Mouse (Mus musculus) hindbrain, postnatal 0 days (tissue): ENCODE data around the gene Lyzl6. TPM values are rescaled to one million over a fixed set of nuclear protein-coding genes. Genes with fewer than 3 reads are reported as not detected.

Experiments used
- ATAC-seq: fragments of 200-750 bp; cut with Nextera tagmentation; 2 replicates; pipeline ENCODE4 v1.8.0; 2017; ENCODE audit warnings: mild to moderate bottlenecking, moderate TSS enrichment, moderate library complexity
- DNase-seq: peaks from one replicate; pipeline ENCODE4 v3.0.0-alpha.2; 2015; ENCODE audit warnings: low spot score
- H3K27ac ChIP-seq: fragments of 300-500 bp; sonication (generic); 2 replicates; pipeline ENCODE4 v1.5.1; 2014; ENCODE audit warnings: mild to moderate bottlenecking
- H3K27me3 ChIP-seq: fragments of 300-500 bp; sonication (generic); 2 replicates; pipeline ENCODE4 v1.6.1; 2014; ENCODE audit warnings: low read length, mixed read lengths; ENCODE audit not compliant: insufficient read depth
- H3K36me3 ChIP-seq: fragments of 300-500 bp; sonication (generic); 2 replicates; pipeline ENCODE4 v1.6.1; 2014; ENCODE audit warnings: low read length, mixed read lengths; ENCODE audit not compliant: insufficient read depth
- H3K4me1 ChIP-seq: fragments of 300-500 bp; sonication (generic); 2 replicates; pipeline ENCODE4 v1.6.1; 2014; ENCODE audit warnings: antibody characterized with exemption, low read length, mixed read lengths; ENCODE audit not compliant: insufficient read depth
- H3K4me2 ChIP-seq: fragments of 300-500 bp; sonication (generic); 2 replicates; pipeline ENCODE4 v1.6.1; 2014; ENCODE audit warnings: low read depth, mild to moderate bottlenecking, low read length, moderate library complexity, mixed read lengths
- H3K4me3 ChIP-seq: fragments of 300-500 bp; sonication (generic); 2 replicates; pipeline ENCODE4 v1.5.1; 2014; ENCODE audit warnings: low read length
- H3K9ac ChIP-seq: fragments of 300-500 bp; sonication (generic); replicated peaks from 2 replicates; pipeline ENCODE4 v1.6.1; 2014; ENCODE audit warnings: mild to moderate bottlenecking, low read length, moderate library complexity, mixed read lengths
- H3K9me3 ChIP-seq: fragments of 300-500 bp; sonication (generic); 2 replicates; pipeline ENCODE4 v1.6.1; 2016; ENCODE audit warnings: low read length, mixed read lengths
- CTCF ChIP-seq: IDR thresholded peaks from 2 replicates; pipeline ENCODE4 v1.5.1; 2016; ENCODE audit warnings: antibody characterized with exemption, control low read depth, low read depth
- WGBS: fragments of 180-500 bp; shearing (Covaris S2); extraction: QIAGEN DNeasy Blood & Tissue Kit; methylation state at CpG from one replicate; pipeline ENCODE4 v1.1.7; 2014; 5-methylcytosine and 5-hydroxymethylcytosine counted together
- polyA plus RNA-seq: library from polyadenylated mRNA; unstranded; fragments of >200 nt; fragmentation: Nextera tagmentation; extraction: Ambion mirVana; gene quantifications from 2 replicates; pipeline ENCODE4 v1.2.1, GENCODE M21; 2015
- total RNA-seq: library from RNA; depleted of rRNA; stranded (reverse); fragments of >200 nt; gene quantifications from 2 replicates; pipeline ENCODE4 v1.2.3, GENCODE M21; 2014

The Lyzl6 gene
- total and polyA plus RNA-seq, 2 experiments from 2014 or later: not detected

- no peak overlapping the region for H3K9ac ChIP-seq
- ATAC-seq (no peak), DNase-seq (no peak)
- no peaks in the 10 kb centered on the region for H3K36me3 ChIP-seq
- peaks cover 3% of the 10 kb centered on the region; the same call in 1 of the 2 replicates for H3K4me1 ChIP-seq
- no peak overlapping the region for H3K4me3 ChIP-seq
- H3K9me3 ChIP-seq: no peaks in the 10 kb centered on the region
- no peak for TF ChIP-seq CTCF
- H3K4me2 ChIP-seq: no peak overlapping the region
- 86% methylated on average over 6 of the region's 6 CpGs for WGBS
- no peak overlapping the region for H3K27ac ChIP-seq
- H3K27me3 ChIP-seq: peaks cover 35% of the 10 kb centered on the region
Measured at GRCm38 (mm10) chr11:103646301-103646700, 7.6 kb upstream of the Lyzl6 start.

DNA sequence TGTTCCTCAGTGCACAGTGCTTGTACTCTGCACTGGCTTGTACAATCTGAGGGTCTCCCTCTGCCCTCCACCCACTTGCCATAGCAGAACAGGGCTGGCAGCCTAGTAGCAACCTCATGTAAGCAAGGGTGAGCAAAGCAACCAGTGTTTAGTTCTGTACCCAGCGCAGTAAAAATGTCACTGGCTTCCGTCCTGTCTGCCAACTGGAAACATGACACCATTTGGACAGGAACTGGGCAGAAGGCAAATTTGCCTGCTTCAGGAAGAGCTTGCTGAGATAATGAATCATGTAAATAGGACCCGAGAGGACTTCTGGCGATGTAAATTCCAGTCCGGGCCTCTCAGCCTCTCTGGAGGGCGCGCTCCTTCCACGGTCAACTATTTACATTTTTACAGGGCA, 7.0 kb upstream of the Lyzl6 start:
- H3K36me3 ChIP-seq: no peaks in the 10 kb centered on the region
- peaks cover 3% of the 10 kb centered on the region; the same call in 1 of the 2 replicates for H3K4me1 ChIP-seq

DNA sequence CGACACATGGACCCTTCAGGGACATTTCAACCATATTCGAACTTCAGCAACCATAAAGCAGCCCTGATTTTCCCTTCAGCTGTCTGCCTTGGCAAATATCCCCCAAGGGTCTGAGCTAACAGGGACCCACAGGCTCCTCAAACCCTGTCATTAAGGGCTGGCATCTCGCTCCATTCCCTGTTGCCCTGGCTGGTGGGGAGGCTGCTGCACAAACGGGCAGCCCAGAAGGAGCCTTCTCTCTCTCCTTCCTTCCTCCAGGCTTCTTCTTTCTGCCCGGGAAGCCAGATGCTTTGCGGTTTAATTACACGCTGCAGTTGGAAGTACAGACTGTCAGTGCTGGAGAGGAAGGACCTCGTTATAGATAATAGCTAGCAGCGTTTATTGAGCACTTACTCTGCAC, 4.5 kb upstream of the Lyzl6 start:
- ATAC-seq (no peak), DNase-seq (no peak)
- no peak overlapping the region for H3K9ac ChIP-seq
- H3K4me3 ChIP-seq: no peak overlapping the region
- WGBS: 67% methylated on average over 9 of the region's 9 CpGs
- no peak overlapping the region for H3K4me2 ChIP-seq
- H3K36me3 ChIP-seq: no peaks in the 10 kb centered on the region
- no peak overlapping the region for H3K27ac ChIP-seq
- peaks cover 16% of the 10 kb centered on the region; the same call in 1 of the 2 replicates for H3K27me3 ChIP-seq
- no peak for TF ChIP-seq CTCF
- no peaks in the 10 kb centered on the region for H3K9me3 ChIP-seq
- no peaks in the 10 kb centered on the region for H3K4me1 ChIP-seq

More for the DNA sequence above, 7.0 kb upstream of the Lyzl6 start:
- no peak for ATAC-seq
- no peak for DNase-seq
- H3K4me3 ChIP-seq: no peak overlapping the region
- no peaks in the 10 kb centered on the region for H3K9me3 ChIP-seq
- H3K27me3 ChIP-seq: peaks cover 31% of the 10 kb centered on the region
- no peak overlapping the region for H3K9ac ChIP-seq
- H3K27ac ChIP-seq: no peak overlapping the region
- H3K4me2 ChIP-seq: no peak overlapping the region
- WGBS: 75% methylated on average over 8 of the region's 8 CpGs
- no peak for TF ChIP-seq CTCF

DNA sequence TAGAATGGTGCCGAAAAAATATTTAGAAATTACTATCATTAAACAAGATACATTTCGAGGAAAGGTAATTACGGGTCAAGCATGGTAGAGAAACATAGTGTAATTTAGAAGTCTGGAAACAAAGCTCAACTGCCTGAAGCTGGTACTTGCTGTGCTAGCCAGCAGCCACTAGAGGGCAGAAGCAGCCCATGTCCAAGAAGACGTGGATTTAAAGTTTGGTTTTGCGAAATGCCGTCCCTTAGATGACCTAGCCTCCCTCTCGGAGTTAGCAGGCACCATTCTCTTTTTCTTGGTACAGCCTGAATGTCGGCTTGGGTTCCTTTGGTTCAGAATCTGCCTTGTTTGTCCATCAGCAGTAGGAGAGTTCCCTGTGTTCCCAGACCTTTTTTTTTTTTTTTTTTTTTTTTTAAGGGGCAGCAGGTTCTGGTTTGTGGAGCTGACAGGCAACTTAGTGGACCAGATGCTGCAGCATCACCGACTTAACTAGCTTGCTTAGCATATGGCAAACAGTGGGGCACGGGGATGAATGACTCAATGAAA, 787 bp upstream of the Lyzl6 start:
- Histone ChIP-seq H3K27me3 (0 out of 2 replicates have a peak, but pooled peaks cover 6% of the 10 kb centered on the region), H3K4me1 (no peaks in the 10 kb centered on the region), H3K9me3 (no peaks in the 10 kb centered on the region), H3K9ac (no peak overlapping the region), H3K27ac (no peak overlapping the region), H3K4me2 (peak overlapping the region; percentile 16; the same call in 1 of the 2 replicates), H3K4me3 (no peak overlapping the region), H3K36me3 (no peaks in the 10 kb centered on the region)
- DNase-seq (peak; percentile 82), ATAC-seq (no peak)
- peak; percentile 98 for TF ChIP-seq CTCF
- WGBS: 3% methylated on average over 10 of the region's 10 CpGs

- H3K27ac ChIP-seq: no peak overlapping the region
- DNase-seq: no peak
- H3K4me2 ChIP-seq: no peak overlapping the region
- H3K9me3 ChIP-seq: no peaks in the 10 kb centered on the region
- no peak overlapping the region for H3K4me3 ChIP-seq
- no peaks in the 10 kb centered on the region for H3K4me1 ChIP-seq
- no peak for ATAC-seq
- TF ChIP-seq CTCF: no peak
- H3K9ac ChIP-seq: no peak overlapping the region
- 0 out of 2 replicates have a peak, but pooled peaks cover 6% of the 10 kb centered on the region for H3K27me3 ChIP-seq
- H3K36me3 ChIP-seq: no peaks in the 10 kb centered on the region
- 86% methylated on average over 6 of the region's 6 CpGs for WGBS
Measured at GRCm38 (mm10) chr11:103636261-103636660, 2.4 kb downstream of the Lyzl6 start.

GRCm38 (mm10) chr11:103635481-103635880, 3.2 kb downstream of the Lyzl6 start:
- Histone ChIP-seq H3K4me2 (no peak overlapping the region), H3K27me3 (0 out of 2 replicates have a peak, but pooled peaks cover 6% of the 10 kb centered on the region), H3K4me1 (no peaks in the 10 kb centered on the region), H3K4me3 (no peak overlapping the region), H3K9ac (no peak overlapping the region), H3K27ac (no peak overlapping the region), H3K36me3 (no peaks in the 10 kb centered on the region), H3K9me3 (no peaks in the 10 kb centered on the region)
- ATAC-seq: no peak
- no peak for DNase-seq
- no peak for TF ChIP-seq CTCF
- 77% methylated on average over 3 of the region's 3 CpGs for WGBS

- Histone ChIP-seq H3K4me2 (no peak overlapping the region), H3K4me3 (no peak overlapping the region), H3K36me3 (no peaks in the 10 kb centered on the region), H3K27me3 (0 out of 2 replicates have a peak, but pooled peaks cover 6% of the 10 kb centered on the region), H3K9me3 (no peaks in the 10 kb centered on the region), H3K27ac (no peak overlapping the region), H3K9ac (no peak overlapping the region), H3K4me1 (no peaks in the 10 kb centered on the region)
- TF ChIP-seq CTCF: no peak
- ATAC-seq (no peak), DNase-seq (no peak)
- WGBS: 87% methylated on average over 7 of the region's 7 CpGs
Measured at GRCm38 (mm10) chr11:103634806-103635205, 3.9 kb downstream of the Lyzl6 start.
